ENCODE assay signal across 12 mouse cellular contexts in the genomic region with DNA sequence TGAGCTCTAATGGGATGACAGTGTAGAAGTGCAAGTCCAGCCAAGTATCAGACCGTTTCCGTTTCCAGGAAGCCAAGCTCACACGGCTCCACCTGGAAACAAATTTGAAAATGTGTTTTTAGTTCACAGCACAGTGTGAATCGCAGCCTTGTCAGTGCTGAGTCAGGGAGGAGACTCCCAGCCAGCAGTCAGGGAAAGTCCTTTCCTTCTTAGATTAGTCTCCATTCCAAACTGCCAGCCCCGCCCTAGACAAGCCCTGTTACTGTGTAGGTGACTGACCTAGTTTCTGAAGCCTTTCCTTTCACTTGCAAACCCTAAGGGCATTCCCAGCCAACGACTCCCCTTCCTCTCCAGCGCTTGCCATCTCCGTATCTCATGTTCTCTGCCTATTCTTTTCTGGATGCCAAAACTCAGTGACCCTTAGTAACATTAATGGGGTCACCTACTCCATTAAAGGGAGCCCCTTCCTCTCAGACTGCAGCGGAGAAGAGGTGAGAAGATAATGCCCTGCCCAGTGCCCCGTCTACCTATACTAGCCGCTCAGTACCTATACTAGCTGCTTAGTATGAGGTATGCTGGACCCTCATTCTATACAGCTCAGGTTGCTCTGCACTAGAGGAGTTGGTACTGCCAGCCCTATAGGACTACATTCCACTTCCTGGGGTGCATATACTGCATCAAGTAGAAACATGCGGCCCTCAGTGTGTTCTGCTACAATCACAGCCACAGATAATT. TPM values are rescaled to one million over a fixed set of nuclear protein-coding genes. Genes with fewer than 3 reads are reported as not detected.
A peak's percentile ranks its signal among the peaks of the same experiment; 100 is the strongest.
DNase-seq lines count a peak whose midpoint lies in the region; ATAC-seq and TF ChIP-seq lines count a peak whose summit lies in the region.
"Had no signal": no experiment of that assay in that cellular context is flagged by ENCODE, and none has a peak within 500 bp of the region (broad histone marks: within the 10 kb centered on the region; RNA-seq: fewer than 3 reads in every experiment).

No protein-coding gene starts in this region.

- no peaks in the 10 kb centered on the region for H3K9me3 ChIP-seq in ES-E14 (ENCODE audit: control insufficient read depth, insufficient read depth, low read depth, low read length)
- peaks cover 6% of the 10 kb centered on the region; the same call in 1 of the 2 replicates for H3K9me3 ChIP-seq in intestine, embryonic 16.5 days (ENCODE audit: control insufficient read depth, low read length)

- no peak overlapping the region for H3K4me3 ChIP-seq in ES-E14 (ENCODE audit: insufficient read depth in 1 of 2, low read depth in 1 of 2, low read length in 2 of 2, poor library complexity in 1 of 2, severe bottlenecking in 1 of 2)
- H3K4me3 ChIP-seq in intestine, embryonic 16.5 days (ENCODE audit: low read length) = no peak overlapping the region
- H3K4me3 ChIP-seq: liver, embryonic 12.5 days had no signal

- no peak overlapping the region; the same call in 1 of the 2 replicates for H3K9ac ChIP-seq in ES-E14 (ENCODE audit: insufficient read depth, low read depth, low read length, poor library complexity, severe bottlenecking)
- no peak overlapping the region for H3K9ac ChIP-seq in intestine, embryonic 16.5 days (ENCODE audit: low read depth, low read length)
- H3K9ac ChIP-seq: liver, embryonic 12.5 days had no signal

- DNase-seq in adrenal gland, adult 2 months = peak; percentile 24
- DNase-seq in adrenal gland, adult (ENCODE audit: inconsistent age in 2 of 2, low spot score in 1 of 2) = no peak
- DNase-seq in kidney, postnatal 36 days = peak; percentile 21 to 44
- DNase-seq in kidney, adult 11 months = no peak
- no peak for DNase-seq in ES-E14 (ENCODE audit: low read depth, low spot score)
- DNase-seq in cerebellum, postnatal 36 days = no peak
- DNase-seq in embryo, embryonic 10 days (ENCODE audit: low spot score) = no peak
- DNase-seq: right cerebral cortex, postnatal 14 days had no signal

- peak; percentile 80 for ATAC-seq in intestine, embryonic 16.5 days
- ATAC-seq: forebrain, embryonic 14.5 days; inflammation-experienced regulatory T-cells, adult 6 months; liver, embryonic 12.5 days had no signal

- 81% methylated on average over 12 of the region's 12 CpGs for WGBS in intestine, embryonic 16.5 days

- no peak overlapping the region for H3K4me2 ChIP-seq in intestine, embryonic 16.5 days (ENCODE audit: low read depth, low read length)
- H3K4me2 ChIP-seq: liver, embryonic 12.5 days had no signal

- H3K27ac ChIP-seq in ES-E14 (ENCODE audit: insufficient read depth, low read depth, low read length, poor library complexity, severe bottlenecking) = peak overlapping the region; percentile 57; the same call in 1 of the 2 replicates
- H3K27ac ChIP-seq in intestine, embryonic 16.5 days (ENCODE audit: low read length) = no peak overlapping the region
- H3K27ac ChIP-seq: liver, embryonic 12.5 days had no signal

- in situ Hi-C loops in ES-E14 (cut with MboI; ENCODE audit: low sequenced_read_pairs in 2 of 2, unreplicated experiment in 2 of 2) = no loop called here

- no peaks in the 10 kb centered on the region for H3K27me3 ChIP-seq in intestine, embryonic 16.5 days (replicated peaks; ENCODE audit: control insufficient read depth, insufficient read depth, low read length)
- H3K27me3 ChIP-seq: liver, embryonic 12.5 days had no signal

- peaks cover 2 to 12% of the 10 kb centered on the region in 2 experiments; a peak in 2 of 4 replicates for H3K4me1 ChIP-seq in ES-E14 (ENCODE audit: control insufficient read depth in 2 of 2, insufficient read depth in 2 of 2, low read length in 2 of 2, poor library complexity in 1 of 2)
- H3K4me1 ChIP-seq in intestine, embryonic 16.5 days (ENCODE audit: control insufficient read depth, insufficient read depth, low read length) = no peaks in the 10 kb centered on the region
- H3K4me1 ChIP-seq: liver, embryonic 12.5 days had no signal

- H3K36me3 ChIP-seq in ES-E14 (ENCODE audit: control insufficient read depth, insufficient read depth, low read length, poor library complexity, severe bottlenecking) = no peaks in the 10 kb centered on the region
- no peaks in the 10 kb centered on the region for H3K36me3 ChIP-seq in intestine, embryonic 16.5 days (ENCODE audit: control insufficient read depth, insufficient read depth, low read length)
- H3K36me3 ChIP-seq: liver, embryonic 12.5 days had no signal

TF ChIP-seq in ES-E14, 5 proteins besides CTCF, POLR2A, EP300 and RAD21:
- TF ChIP-seq MAFK (IDR thresholded peaks at IDR 0.05; ENCODE audit: insufficient read depth, low read depth, low read length) (peak; percentile 59), CHD2 (IDR thresholded peaks at IDR 0.05; ENCODE audit: low read depth, low read length) (no peak)
TF ChIP-seq in ES-E14: peak in this region for 1.

RNA-seq across cellular contexts. Expression of a gene that starts 25.8 kb away (rescaled TPM):
- 100 to 1,000 TPM; 125 to 134 TPM for total RNA-seq in adrenal gland, adult 2 months (2021)
- 5.6 and 7.5 TPM in 2 replicates for polyA plus RNA-seq in adrenal gland, adult 2 months (2012; rRNA removed)
- total RNA-seq in ES-E14 (2012; rRNA removed) = 101 and 167 TPM in 2 replicates
- polyA plus RNA-seq in intestine, embryonic 16.5 days (2015; fragmentation: Nextera tagmentation; extraction: Ambion mirVana) = 261 and 276 TPM in 2 replicates

RNA-seq across cellular contexts. Expression of a gene that starts 57.0 kb away (rescaled TPM):
- total RNA-seq in adrenal gland, adult 2 months (2021) = 100 to 1,000 TPM; 120 to 159 TPM
- polyA plus RNA-seq in adrenal gland, adult 2 months (2012; rRNA removed) = 9.9 and 10.7 TPM in 2 replicates
- 137 and 181 TPM in 2 replicates for total RNA-seq in ES-E14 (2012; rRNA removed)
- 131 and 137 TPM in 2 replicates for polyA plus RNA-seq in intestine, embryonic 16.5 days (2015; fragmentation: Nextera tagmentation; extraction: Ambion mirVana)

Comparison
In these comparisons a context has a peak if more than half of its experiments do, and no peak if none do; other contexts are left out.
1. DNase-seq: peak in adrenal gland, adult 2 months (single experiment) and kidney, postnatal 36 days (2 of 2); none in adrenal gland, adult (0 of 2), kidney, adult 11 months (single experiment), ES-E14 (single experiment), cerebellum, postnatal 36 days (0 of 2) and embryo, embryonic 10 days (single experiment).